Mouse (Mus musculus) heart, postnatal 0 days (tissue): ENCODE measurements around the gene Foxn3.

ENCODE experiments used
- CTCF ChIP-seq: IDR thresholded peaks from 2 replicates; pipeline ENCODE4 v1.5.1; 2016; ENCODE audit warnings: antibody characterized with exemption, control low read depth, low read depth
- EP300 ChIP-seq: IDR thresholded peaks from 2 replicates; pipeline ENCODE4 v1.6.1; 2016; ENCODE audit warnings: antibody characterized with exemption, low read depth

- TF ChIP-seq CTCF (no peak), EP300 (no peak)
Observed at GRCm38 (mm10) chr12:99433402-99433801, 130.0 kb downstream of the Foxn3 start.
